Mouse (Mus musculus) neural tube, embryonic 15.5 days (tissue): ENCODE results near the gene Cyp27a1. TPM values are rescaled to one million over a fixed set of nuclear protein-coding genes. Genes with fewer than 3 reads are reported as not detected.

Source experiments
- ATAC-seq: fragments of 200-750 bp; cut with Nextera tagmentation; 2 replicates; pipeline ENCODE4 v1.8.0; 2017; ENCODE audit warnings: mild to moderate bottlenecking, moderate TSS enrichment, moderate library complexity; ENCODE audit not compliant: low FRiP score
- H3K27ac ChIP-seq: fragments of 300-500 bp; sonication (generic); replicated peaks from 2 replicates; pipeline ENCODE4 v1.5.1; 2015; ENCODE audit warnings: mild to moderate bottlenecking, inconsistent platforms
- H3K27me3 ChIP-seq: fragments of 300-500 bp; sonication (generic); replicated peaks from 2 replicates; pipeline ENCODE4 v1.6.1; 2015; ENCODE audit warnings: inconsistent platforms
- H3K36me3 ChIP-seq: fragments of 300-500 bp; sonication (generic); 2 replicates; pipeline ENCODE4 v1.6.1; 2015; ENCODE audit warnings: inconsistent platforms
- H3K4me1 ChIP-seq: fragments of 300-500 bp; sonication (generic); 2 replicates; pipeline ENCODE4 v1.6.1; 2015; ENCODE audit warnings: inconsistent platforms
- H3K4me2 ChIP-seq: fragments of 300-500 bp; sonication (generic); 2 replicates; pipeline ENCODE4 v1.6.1; 2015; ENCODE audit warnings: inconsistent platforms, mild to moderate bottlenecking, moderate library complexity
- H3K4me3 ChIP-seq: fragments of 300-500 bp; sonication (generic); replicated peaks from 2 replicates; pipeline ENCODE4 v1.5.1; 2015; ENCODE audit warnings: mild to moderate bottlenecking, inconsistent platforms
- H3K9ac ChIP-seq: fragments of 300-500 bp; sonication (generic); replicated peaks from 2 replicates; pipeline ENCODE4 v1.6.1; 2015; ENCODE audit warnings: mild to moderate bottlenecking, inconsistent platforms
- H3K9me3 ChIP-seq: fragments of 300-500 bp; sonication (generic); replicated peaks from 2 replicates; pipeline ENCODE4 v1.6.1; 2016; ENCODE audit warnings: inconsistent platforms
- WGBS: fragments of 180-500 bp; shearing (Covaris S2); methylation state at CpG from one replicate; pipeline ENCODE4 v1.1.7; 2015; ENCODE audit warnings: mixed read lengths; 5-methylcytosine and 5-hydroxymethylcytosine counted together
- polyA plus RNA-seq: library from polyadenylated mRNA; unstranded; fragments of >200 nt; fragmentation: Nextera tagmentation; extraction: Ambion mirVana; gene quantifications from 2 replicates; pipeline ENCODE4 v1.2.1, GENCODE M21; 2015

Cyp27a1 gene
- polyA plus RNA-seq, 1 experiment from 2014 or later: 2.9 TPM

GRCm38 (mm10) chr1:74702142-74702553 lies 11.2 kb upstream of the Cyp27a1 start:
- no peak overlapping the region for H3K27ac ChIP-seq
- ATAC-seq: no peak
- no peak overlapping the region for H3K4me2 ChIP-seq
- no peaks in the 10 kb centered on the region for H3K4me1 ChIP-seq
- peaks cover 26% of the 10 kb centered on the region for H3K36me3 ChIP-seq
- WGBS: 88% methylated on average over 6 of the region's 6 CpGs
- no peaks in the 10 kb centered on the region for H3K27me3 ChIP-seq
- H3K9me3 ChIP-seq: no peaks in the 10 kb centered on the region
- H3K9ac ChIP-seq: no peak overlapping the region
- H3K4me3 ChIP-seq: no peak overlapping the region

- Histone ChIP-seq H3K36me3 (peaks cover 5% of the 10 kb centered on the region), H3K27me3 (no peaks in the 10 kb centered on the region), H3K27ac (no peak overlapping the region; the same call in 1 of the 2 replicates), H3K9me3 (no peaks in the 10 kb centered on the region), H3K4me1 (no peaks in the 10 kb centered on the region), H3K4me2 (no peak overlapping the region), H3K9ac (no peak overlapping the region), H3K4me3 (no peak overlapping the region)
- WGBS: 63% methylated on average over 3 of the region's 3 CpGs
- no peak for ATAC-seq
Measured at GRCm38 (mm10) chr1:74704156-74704555, 9.2 kb upstream of the Cyp27a1 start.

GRCm38 (mm10) chr1:74705016-74705415 lies 8.4 kb upstream of the Cyp27a1 start:
- Histone ChIP-seq H3K36me3 (peaks cover 3% of the 10 kb centered on the region; the same call in 1 of the 2 replicates), H3K4me3 (no peak overlapping the region), H3K9ac (no peak overlapping the region), H3K27ac (no peak overlapping the region), H3K9me3 (no peaks in the 10 kb centered on the region), H3K27me3 (no peaks in the 10 kb centered on the region), H3K4me1 (no peaks in the 10 kb centered on the region), H3K4me2 (no peak overlapping the region)
- 54% methylated on average over 5 of the region's 5 CpGs for WGBS
- ATAC-seq: no peak

- H3K4me1 ChIP-seq: peaks cover 11% of the 10 kb centered on the region
- H3K9ac ChIP-seq: no peak overlapping the region
- H3K27me3 ChIP-seq: peaks cover 8% of the 10 kb centered on the region; the same call in 1 of the 2 replicates
- ATAC-seq: no peak
- no peaks in the 10 kb centered on the region for H3K9me3 ChIP-seq
- H3K27ac ChIP-seq: no peak overlapping the region
- H3K4me2 ChIP-seq: no peak overlapping the region
- no peaks in the 10 kb centered on the region for H3K36me3 ChIP-seq
- WGBS: 39% methylated on average over 6 of the region's 6 CpGs
- H3K4me3 ChIP-seq: no peak overlapping the region
Measured at GRCm38 (mm10) chr1:74709566-74709965, 3.8 kb upstream of the Cyp27a1 start.

- Histone ChIP-seq H3K4me2 (no peak overlapping the region), H3K9ac (no peak overlapping the region), H3K27ac (no peak overlapping the region), H3K27me3 (peaks cover 8% of the 10 kb centered on the region; the same call in 1 of the 2 replicates), H3K4me1 (peaks cover 11% of the 10 kb centered on the region), H3K4me3 (no peak overlapping the region), H3K36me3 (no peaks in the 10 kb centered on the region), H3K9me3 (no peaks in the 10 kb centered on the region)
- WGBS: 86% methylated on average over 4 of the region's 4 CpGs
- no peak for ATAC-seq
Measured at GRCm38 (mm10) chr1:74712046-74712445, 1.3 kb upstream of the Cyp27a1 start.

GRCm38 (mm10) chr1:74712461-74713098 lies 794 bp upstream of the Cyp27a1 start:
- WGBS: 41% methylated on average over 5 of the region's 5 CpGs
- Histone ChIP-seq H3K9ac (no peak overlapping the region), H3K4me1 (peaks cover 11% of the 10 kb centered on the region), H3K4me2 (peak overlapping the region; percentile 69), H3K27me3 (peaks cover 8% of the 10 kb centered on the region; the same call in 1 of the 2 replicates), H3K36me3 (no peaks in the 10 kb centered on the region), H3K4me3 (peak overlapping the region; percentile 36), H3K27ac (no peak overlapping the region), H3K9me3 (no peaks in the 10 kb centered on the region)
- ATAC-seq: no peak

- H3K4me2 ChIP-seq: peak overlapping the region; percentile 69
- H3K4me1 ChIP-seq: peaks cover 11% of the 10 kb centered on the region
- no peaks in the 10 kb centered on the region for H3K36me3 ChIP-seq
- H3K9ac ChIP-seq: peak overlapping the region; percentile 40
- H3K9me3 ChIP-seq: no peaks in the 10 kb centered on the region
- 26% methylated on average over 12 of the region's 12 CpGs for WGBS
- H3K27me3 ChIP-seq: peaks cover 8% of the 10 kb centered on the region; the same call in 1 of the 2 replicates
- H3K27ac ChIP-seq: no peak overlapping the region
- H3K4me3 ChIP-seq: peak overlapping the region; percentile 36
- no peak for ATAC-seq
Measured at GRCm38 (mm10) chr1:74713859-74714730, 721 bp downstream of the Cyp27a1 start.

GRCm38 (mm10) chr1:74714967-74715366 lies 1.6 kb downstream of the Cyp27a1 start:
- Histone ChIP-seq H3K4me1 (peaks cover 11% of the 10 kb centered on the region), H3K36me3 (no peaks in the 10 kb centered on the region), H3K4me2 (no peak overlapping the region), H3K4me3 (no peak overlapping the region), H3K9me3 (no peaks in the 10 kb centered on the region), H3K27me3 (peaks cover 8% of the 10 kb centered on the region; the same call in 1 of the 2 replicates), H3K9ac (no peak overlapping the region), H3K27ac (no peak overlapping the region)
- 67% methylated on average over 2 of the region's 2 CpGs for WGBS
- ATAC-seq: no peak

GRCm38 (mm10) chr1:74715468-74715867 lies 2.1 kb downstream of the Cyp27a1 start:
- H3K4me1 ChIP-seq: peaks cover 11% of the 10 kb centered on the region
- H3K9me3 ChIP-seq: no peaks in the 10 kb centered on the region
- no peak overlapping the region for H3K9ac ChIP-seq
- H3K36me3 ChIP-seq: no peaks in the 10 kb centered on the region
- no peak overlapping the region for H3K27ac ChIP-seq
- H3K4me3 ChIP-seq: no peak overlapping the region
- 82% methylated on average over 5 of the region's 5 CpGs for WGBS
- ATAC-seq: no peak
- no peak overlapping the region for H3K4me2 ChIP-seq
- peaks cover 8% of the 10 kb centered on the region; the same call in 1 of the 2 replicates for H3K27me3 ChIP-seq

- Histone ChIP-seq H3K27ac (no peak overlapping the region), H3K9ac (no peak overlapping the region), H3K27me3 (peaks cover 8% of the 10 kb centered on the region; the same call in 1 of the 2 replicates), H3K4me2 (no peak overlapping the region), H3K36me3 (no peaks in the 10 kb centered on the region), H3K4me3 (no peak overlapping the region), H3K9me3 (no peaks in the 10 kb centered on the region), H3K4me1 (peaks cover 11% of the 10 kb centered on the region)
- 93% methylated on average over 6 of the region's 6 CpGs for WGBS
- ATAC-seq: no peak
Measured at GRCm38 (mm10) chr1:74715886-74716285, 2.5 kb downstream of the Cyp27a1 start.

- 93% methylated on average over 8 of the region's 8 CpGs for WGBS
- Histone ChIP-seq H3K27me3 (peaks cover 6% of the 10 kb centered on the region; the same call in 1 of the 2 replicates), H3K4me2 (no peak overlapping the region)
Measured at GRCm38 (mm10) chr1:74718113-74718512, 4.7 kb downstream of the Cyp27a1 start.

More at GRCm38 (mm10) chr1:74718113-74718512, 4.7 kb downstream of the Cyp27a1 start:
- H3K27ac ChIP-seq: no peak overlapping the region
- H3K4me3 ChIP-seq: no peak overlapping the region
- no peaks in the 10 kb centered on the region for H3K9me3 ChIP-seq
- peaks cover 6% of the 10 kb centered on the region for H3K4me1 ChIP-seq
- H3K36me3 ChIP-seq: no peaks in the 10 kb centered on the region
- H3K9ac ChIP-seq: no peak overlapping the region
- no peak for ATAC-seq
